Mouse (Mus musculus) stomach, embryonic 15.5 days (tissue): ENCODE measurements around the gene Stac2. TPM values are rescaled to one million over a fixed set of nuclear protein-coding genes. Genes with fewer than 3 reads are reported as not detected.

Experiments used
- ATAC-seq: fragments of 200-750 bp; cut with Nextera tagmentation; 2 replicates; pipeline ENCODE4 v1.8.0; 2017; ENCODE audit warnings: low read depth, moderate number of reproducible peaks, moderate TSS enrichment; ENCODE audit not compliant: insufficient read depth, low FRiP score
- H3K27ac ChIP-seq: fragments of 300-500 bp; sonication (generic); 2 replicates; pipeline ENCODE4 v1.5.1; 2015; ENCODE audit warnings: mild to moderate bottlenecking, inconsistent platforms
- H3K27me3 ChIP-seq: fragments of 300-500 bp; sonication (generic); replicated peaks from 2 replicates; pipeline ENCODE4 v1.6.1; 2015; ENCODE audit warnings: inconsistent platforms
- H3K36me3 ChIP-seq: fragments of 300-500 bp; sonication (generic); 2 replicates; pipeline ENCODE4 v1.6.1; 2015; ENCODE audit warnings: inconsistent platforms
- H3K4me1 ChIP-seq: fragments of 300-500 bp; sonication (generic); 2 replicates; pipeline ENCODE4 v1.6.1; 2015; ENCODE audit warnings: inconsistent platforms
- H3K4me2 ChIP-seq: fragments of 300-500 bp; sonication (generic); 2 replicates; pipeline ENCODE4 v1.6.1; 2015; ENCODE audit warnings: mild to moderate bottlenecking, inconsistent platforms
- H3K4me3 ChIP-seq: fragments of 300-500 bp; sonication (generic); replicated peaks from 2 replicates; pipeline ENCODE4 v1.5.1; 2015; ENCODE audit warnings: inconsistent platforms
- H3K9ac ChIP-seq: fragments of 300-500 bp; sonication (generic); 2 replicates; pipeline ENCODE4 v1.6.1; 2015; ENCODE audit warnings: inconsistent platforms
- H3K9me3 ChIP-seq: fragments of 300-500 bp; sonication (generic); 2 replicates; pipeline ENCODE4 v1.6.1; 2016; ENCODE audit warnings: inconsistent platforms
- WGBS: fragments of 180-500 bp; shearing (Covaris S2); methylation state at CpG from one replicate; pipeline ENCODE4 v1.1.7; 2015; 5-methylcytosine and 5-hydroxymethylcytosine counted together
- polyA plus RNA-seq: library from polyadenylated mRNA; unstranded; fragments of >200 nt; fragmentation: Nextera tagmentation; extraction: Ambion mirVana; gene quantifications from 2 replicates; pipeline ENCODE4 v1.2.1, GENCODE M21; 2015

Gene Stac2
- polyA plus RNA-seq, 1 experiment from 2014 or later = 0.41 TPM

DNA sequence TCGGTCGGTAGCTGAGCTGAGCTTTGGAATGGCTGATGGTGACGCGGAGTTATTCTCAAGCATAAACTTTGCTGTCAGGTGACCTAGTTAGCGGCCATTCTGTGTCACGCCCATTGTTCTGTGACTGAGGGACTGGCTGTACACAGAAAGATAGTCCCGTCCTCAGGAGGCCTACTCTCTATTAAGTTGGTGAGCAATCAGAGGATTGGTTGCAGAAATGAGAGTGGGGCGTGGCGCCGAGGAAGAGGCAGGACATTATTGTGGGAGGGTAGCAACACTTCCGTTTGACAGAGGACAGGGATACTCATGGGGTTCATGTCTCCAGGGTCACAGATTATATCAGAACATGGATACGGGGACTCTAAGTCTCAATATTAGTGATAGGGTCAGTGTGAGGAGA, 12.9 kb upstream of the Stac2 start:
- 90% methylated on average over 12 of the region's 12 CpGs for WGBS
- ATAC-seq = no peak

DNA sequence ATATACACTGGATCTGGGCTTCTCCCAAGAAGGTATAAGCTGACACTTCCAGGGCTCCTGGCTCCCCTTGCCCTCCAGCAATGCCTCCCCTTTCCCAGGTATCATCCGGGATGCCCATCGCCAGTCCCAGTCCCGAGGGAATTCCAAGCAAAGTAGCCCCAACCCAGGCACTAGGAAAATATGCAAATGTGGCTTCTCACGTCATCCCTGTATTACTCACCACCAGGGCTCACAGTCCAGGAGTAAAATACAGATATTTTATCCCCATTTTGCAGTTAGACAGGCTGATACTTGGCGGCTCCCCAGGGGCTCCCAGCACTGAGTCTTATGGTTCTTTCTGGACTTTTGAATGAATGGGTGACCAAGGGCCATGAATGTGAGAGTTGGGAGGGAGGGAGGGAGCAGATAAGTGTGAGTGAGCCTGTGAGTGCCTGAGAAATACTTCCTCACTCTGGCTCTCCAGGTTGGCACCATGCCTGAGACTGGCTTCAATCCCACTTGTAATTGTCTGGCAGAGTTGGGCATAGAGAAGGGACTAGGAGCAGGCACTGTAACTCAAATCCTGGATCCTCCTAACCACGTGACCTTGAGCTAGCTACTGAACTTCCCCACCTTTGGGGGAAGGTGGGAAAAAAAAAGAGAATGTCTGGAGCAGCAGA, 8.8 kb upstream of the Stac2 start:
- WGBS = 52% methylated on average over 6 of the region's 6 CpGs
- H3K9ac ChIP-seq = no peak overlapping the region

More for the DNA sequence above, 12.9 kb upstream of the Stac2 start:
- Histone ChIP-seq H3K9ac (no peak overlapping the region), H3K27ac (no peak overlapping the region), H3K4me3 (no peak overlapping the region), H3K4me1 (no peaks in the 10 kb centered on the region), H3K4me2 (no peak overlapping the region), H3K9me3 (no peaks in the 10 kb centered on the region), H3K27me3 (no peaks in the 10 kb centered on the region), H3K36me3 (no peaks in the 10 kb centered on the region)

DNA sequence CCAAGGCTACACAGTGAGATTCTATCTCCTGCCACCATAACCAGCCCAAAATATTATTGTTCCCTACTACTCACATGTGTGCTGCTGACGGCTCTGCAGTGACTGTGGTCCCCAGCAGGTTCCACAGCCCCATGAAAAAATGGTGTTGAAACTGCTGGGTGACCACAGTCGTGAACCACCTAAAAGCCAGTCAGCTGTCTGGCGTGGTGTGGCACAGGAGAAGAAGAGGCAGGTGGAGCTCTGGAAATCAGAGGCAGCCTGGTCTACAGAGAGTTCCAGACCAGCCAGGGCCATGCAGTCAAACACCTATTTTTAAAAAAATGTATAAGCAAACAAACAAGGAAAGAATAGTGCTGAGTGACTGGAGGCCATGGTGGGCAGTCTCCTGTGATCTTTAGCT, 8.2 kb upstream of the Stac2 start:
- Histone ChIP-seq H3K4me2 (no peak overlapping the region), H3K9ac (no peak overlapping the region), H3K27ac (no peak overlapping the region), H3K27me3 (no peaks in the 10 kb centered on the region), H3K4me1 (0 out of 2 replicates have a peak, but pooled peaks cover 6% of the 10 kb centered on the region), H3K36me3 (no peaks in the 10 kb centered on the region), H3K4me3 (no peak overlapping the region), H3K9me3 (no peaks in the 10 kb centered on the region)
- 71% methylated on average over 3 of the region's 3 CpGs for WGBS
- ATAC-seq = no peak

More for the DNA sequence above, 8.8 kb upstream of the Stac2 start:
- no peak for ATAC-seq
- 0 out of 2 replicates have a peak, but pooled peaks cover 6% of the 10 kb centered on the region for H3K4me1 ChIP-seq
- no peak overlapping the region for H3K27ac ChIP-seq
- H3K4me3 ChIP-seq = no peak overlapping the region
- H3K27me3 ChIP-seq = no peaks in the 10 kb centered on the region
- H3K36me3 ChIP-seq = no peaks in the 10 kb centered on the region
- H3K4me2 ChIP-seq = no peak overlapping the region
- H3K9me3 ChIP-seq = no peaks in the 10 kb centered on the region

DNA sequence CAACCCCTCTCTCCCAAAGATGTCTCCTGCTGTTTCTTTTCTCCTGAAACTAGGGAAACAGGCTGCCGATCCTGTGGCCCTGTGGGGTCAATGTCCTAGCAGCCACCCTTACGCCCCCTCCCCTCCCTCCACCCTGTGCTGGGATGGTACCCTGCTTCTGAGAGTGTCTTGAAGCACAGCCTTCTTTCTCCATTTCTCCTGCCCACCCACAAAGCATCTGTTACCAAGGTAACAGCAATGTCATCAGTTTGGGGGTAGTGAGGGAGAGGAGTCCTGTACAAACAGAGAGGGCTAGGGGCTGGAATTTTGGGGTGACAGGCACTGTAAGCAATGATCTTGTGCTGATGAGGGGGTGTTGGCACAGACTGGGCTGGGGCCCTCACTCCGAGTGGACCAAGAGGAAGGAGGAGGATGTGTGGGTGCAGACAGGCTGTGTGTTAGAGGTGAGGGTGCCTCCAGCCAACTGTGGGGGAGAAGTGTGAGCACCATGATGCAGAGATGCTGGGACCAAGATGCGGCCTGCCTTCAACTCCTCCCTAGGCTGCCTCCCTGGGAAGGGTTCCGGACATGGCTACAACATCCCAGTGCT, 6.9 kb upstream of the Stac2 start:
- 70% methylated on average over 5 of the region's 5 CpGs for WGBS
- ATAC-seq = no peak
- Histone ChIP-seq H3K27ac (no peak overlapping the region), H3K4me1 (0 out of 2 replicates have a peak, but pooled peaks cover 6% of the 10 kb centered on the region), H3K4me3 (no peak overlapping the region), H3K4me2 (no peak overlapping the region), H3K9ac (no peak overlapping the region), H3K36me3 (no peaks in the 10 kb centered on the region), H3K27me3 (peaks cover 6% of the 10 kb centered on the region; the same call in 1 of the 2 replicates), H3K9me3 (no peaks in the 10 kb centered on the region)

DNA sequence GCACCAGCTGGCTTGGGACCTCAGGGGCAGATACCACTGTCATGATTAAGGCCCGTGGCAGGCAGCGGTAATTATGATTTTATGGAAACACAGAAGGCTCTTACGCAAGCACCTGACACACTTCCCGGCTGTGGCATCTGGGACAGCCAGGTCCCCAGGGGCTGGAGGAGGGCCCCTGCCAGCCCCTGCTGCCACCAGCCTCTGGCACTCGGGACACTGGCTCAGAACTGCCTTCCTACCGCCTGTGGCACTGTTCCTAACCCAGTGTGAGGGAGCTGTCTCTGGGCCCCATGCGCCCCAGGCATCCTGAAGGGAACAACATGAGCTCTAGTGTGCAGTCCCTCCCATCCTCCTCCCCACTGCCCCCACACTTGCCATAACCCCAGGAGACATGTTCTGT, 6.4 kb upstream of the Stac2 start:
- no peak for ATAC-seq
- Histone ChIP-seq H3K36me3 (no peaks in the 10 kb centered on the region), H3K27me3 (peaks cover 9% of the 10 kb centered on the region; the same call in 1 of the 2 replicates), H3K4me3 (no peak overlapping the region), H3K9ac (no peak overlapping the region), H3K27ac (no peak overlapping the region), H3K4me2 (no peak overlapping the region), H3K9me3 (no peaks in the 10 kb centered on the region), H3K4me1 (0 out of 2 replicates have a peak, but pooled peaks cover 6% of the 10 kb centered on the region)
- WGBS = 61% methylated on average over 7 of the region's 7 CpGs

DNA sequence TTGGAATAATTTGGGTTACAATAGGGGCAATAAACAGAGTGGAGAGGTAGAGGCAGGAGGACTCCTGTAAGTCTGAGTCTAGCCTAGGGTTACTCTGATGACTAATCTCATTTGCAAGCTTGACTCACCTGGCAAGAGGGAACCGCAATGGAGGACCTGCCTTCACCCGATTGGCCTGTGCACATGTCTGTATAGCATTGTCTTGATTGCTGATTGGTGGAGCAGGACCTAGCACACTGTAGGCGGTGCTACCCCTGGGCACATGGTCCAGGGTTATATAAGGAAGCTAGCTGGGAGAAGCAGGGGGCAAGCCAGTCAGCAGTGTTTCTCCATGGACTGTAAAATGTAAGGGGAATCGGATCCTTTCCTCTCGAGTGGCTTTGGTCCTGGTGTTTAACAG, 4.7 kb upstream of the Stac2 start:
- Histone ChIP-seq H3K36me3 (no peaks in the 10 kb centered on the region), H3K27me3 (peaks cover 19% of the 10 kb centered on the region), H3K27ac (no peak overlapping the region), H3K9ac (no peak overlapping the region), H3K4me1 (peaks cover 15% of the 10 kb centered on the region; the same call in 1 of the 2 replicates), H3K9me3 (no peaks in the 10 kb centered on the region), H3K4me3 (no peak overlapping the region), H3K4me2 (no peak overlapping the region)
- 83% methylated on average over 5 of the region's 5 CpGs for WGBS
- no peak for ATAC-seq

DNA sequence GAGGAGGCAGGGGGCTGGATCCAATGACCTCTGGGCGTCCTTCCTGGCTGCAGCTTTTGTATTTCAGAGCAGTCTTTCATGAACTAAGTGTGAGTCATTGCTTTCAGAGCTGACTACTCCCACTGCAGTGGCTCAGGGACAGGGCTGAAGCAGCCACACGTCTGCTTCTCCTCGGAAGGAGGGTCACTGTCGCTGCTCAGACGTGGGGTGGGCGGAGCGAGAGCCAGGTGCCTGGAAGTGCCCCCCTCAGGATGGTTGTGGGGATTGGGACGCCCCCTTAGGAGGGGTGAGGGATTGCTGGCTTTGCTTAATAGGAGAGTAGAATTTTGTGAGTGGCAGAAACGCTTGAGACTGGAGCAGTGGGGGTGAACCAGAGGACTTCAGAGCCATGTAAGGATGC, 4.2 kb upstream of the Stac2 start:
- peaks cover 24% of the 10 kb centered on the region for H3K27me3 ChIP-seq
- H3K36me3 ChIP-seq = no peaks in the 10 kb centered on the region
- peak overlapping the region; percentile 30; the same call in 1 of the 2 replicates for H3K4me2 ChIP-seq
- peaks cover 20% of the 10 kb centered on the region for H3K4me1 ChIP-seq
- 0 out of 2 replicates have a peak, but pooled peaks have one; percentile 16 for ATAC-seq
- peak overlapping the region; percentile 7; the same call in 1 of the 2 replicates for H3K27ac ChIP-seq
- no peaks in the 10 kb centered on the region for H3K9me3 ChIP-seq
- 25% methylated on average over 9 of the region's 9 CpGs for WGBS
- H3K9ac ChIP-seq = no peak overlapping the region
- no peak overlapping the region for H3K4me3 ChIP-seq

DNA sequence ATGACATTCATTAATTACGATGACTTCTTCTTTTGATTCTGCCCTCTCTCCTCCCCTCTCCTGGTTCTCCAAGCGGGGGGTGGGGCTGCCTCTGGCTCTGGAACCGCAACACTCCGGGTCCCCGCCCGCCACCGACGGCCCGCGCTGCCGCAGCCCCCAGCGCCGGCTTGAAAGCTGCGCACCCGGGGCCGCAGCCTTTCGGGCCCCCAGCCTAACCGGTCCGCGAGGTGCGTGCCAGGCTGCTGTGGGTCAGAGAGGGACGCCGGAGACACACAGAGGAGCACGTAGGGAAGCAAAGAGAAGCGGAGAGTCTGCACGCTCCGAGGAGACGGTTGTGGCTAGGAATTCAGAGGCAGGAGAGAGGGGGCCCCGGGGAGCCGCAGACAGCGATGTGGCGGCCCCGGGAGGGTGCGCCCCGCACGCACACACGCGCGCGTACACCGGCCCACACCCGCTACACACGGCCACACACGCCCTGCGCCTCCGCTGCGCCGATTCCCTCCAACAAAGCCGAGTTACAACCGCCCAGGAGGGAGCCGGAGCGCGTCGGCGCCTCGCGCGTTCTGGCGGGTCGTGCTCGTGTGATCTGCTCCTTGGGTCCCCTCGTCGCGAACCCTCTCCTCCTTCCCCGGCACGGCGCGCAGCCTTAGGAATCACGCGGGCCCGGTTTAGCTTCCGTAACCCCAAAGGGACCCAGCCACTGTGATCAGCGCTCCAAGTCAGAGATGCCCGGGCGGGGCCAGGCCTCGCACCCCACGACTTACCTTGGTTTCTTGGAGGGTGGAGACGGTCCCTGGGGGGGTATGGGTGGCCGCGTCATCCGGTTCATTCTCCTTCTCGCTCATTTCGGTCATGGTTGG, 903 bp downstream of the Stac2 start:
- Histone ChIP-seq H3K4me2 (peak overlapping the region; percentile 77), H3K4me3 (peak overlapping the region; percentile 42), H3K4me1 (peaks cover 23% of the 10 kb centered on the region), H3K36me3 (no peaks in the 10 kb centered on the region), H3K27ac (no peak overlapping the region), H3K27me3 (peaks cover 55% of the 10 kb centered on the region), H3K9me3 (no peaks in the 10 kb centered on the region), H3K9ac (no peak overlapping the region; the same call in 1 of the 2 replicates)
- ATAC-seq = 0 out of 2 replicates have a peak, but pooled peaks have one; percentile 11
- whole genome bisulfite sequencing = 3% methylated on average over 81 of the region's 83 CpGs

DNA sequence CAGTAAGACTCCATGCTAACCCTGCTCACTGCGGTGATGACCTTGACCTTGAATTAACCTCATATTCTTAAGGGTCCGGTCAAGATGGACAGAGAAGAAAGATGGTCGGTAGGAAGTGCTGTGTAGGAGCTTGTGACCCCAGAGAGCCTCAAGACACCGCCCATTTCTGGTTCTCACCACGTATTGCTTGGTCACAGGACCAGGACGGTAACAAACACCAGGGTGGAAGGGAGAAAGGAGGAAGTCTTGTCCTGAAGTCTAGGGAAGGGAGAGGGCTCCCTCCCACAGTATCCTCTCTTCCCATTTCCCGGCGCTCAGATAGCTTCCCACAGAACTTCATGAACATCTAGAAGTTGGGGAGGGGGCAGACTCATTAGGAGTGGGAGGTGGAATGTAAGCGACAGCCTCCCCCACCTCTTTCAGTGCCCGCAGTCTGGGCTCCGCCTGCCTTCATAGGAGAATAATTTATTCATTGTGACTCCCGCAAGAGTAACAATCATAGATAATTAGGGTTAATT, 1.6 kb downstream of the Stac2 start:
- no peak for ATAC-seq

DNA sequence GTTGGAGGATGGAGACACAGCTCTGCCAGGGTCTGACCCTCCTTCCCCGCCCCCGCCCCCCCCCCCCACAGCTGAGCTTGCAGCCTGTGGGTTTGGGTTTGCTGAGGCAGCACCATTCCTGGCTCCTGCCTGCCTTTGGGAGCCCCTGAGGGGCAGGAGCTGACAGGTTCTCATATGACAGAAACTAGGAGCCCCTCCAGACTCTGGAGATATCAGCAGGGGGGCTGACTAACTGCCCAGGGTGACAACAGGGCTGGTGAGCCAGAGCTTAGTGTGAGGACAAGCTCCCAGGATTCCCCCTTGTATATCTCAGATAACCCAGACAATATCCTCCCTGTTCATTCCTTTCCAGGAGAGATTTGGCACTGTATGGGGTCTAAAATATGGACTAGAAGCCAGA, 2.3 kb downstream of the Stac2 start:
- H3K27me3 ChIP-seq = peaks cover 55% of the 10 kb centered on the region
- H3K9me3 ChIP-seq = no peaks in the 10 kb centered on the region
- peaks cover 20% of the 10 kb centered on the region for H3K4me1 ChIP-seq
- no peaks in the 10 kb centered on the region for H3K36me3 ChIP-seq
- no peak overlapping the region for H3K9ac ChIP-seq
- ATAC-seq = no peak
- H3K4me2 ChIP-seq = no peak overlapping the region
- 20% methylated on average over 2 of the region's 2 CpGs for WGBS
- no peak overlapping the region for H3K4me3 ChIP-seq
- H3K27ac ChIP-seq = no peak overlapping the region

More for the DNA sequence above, 1.6 kb downstream of the Stac2 start:
- Histone ChIP-seq H3K9ac (no peak overlapping the region), H3K27ac (no peak overlapping the region), H3K36me3 (no peaks in the 10 kb centered on the region), H3K4me3 (peak overlapping the region; percentile 42), H3K27me3 (peaks cover 55% of the 10 kb centered on the region), H3K9me3 (no peaks in the 10 kb centered on the region), H3K4me1 (peaks cover 20% of the 10 kb centered on the region), H3K4me2 (peak overlapping the region; percentile 77)
- 7% methylated on average over 12 of the region's 12 CpGs for WGBS

DNA sequence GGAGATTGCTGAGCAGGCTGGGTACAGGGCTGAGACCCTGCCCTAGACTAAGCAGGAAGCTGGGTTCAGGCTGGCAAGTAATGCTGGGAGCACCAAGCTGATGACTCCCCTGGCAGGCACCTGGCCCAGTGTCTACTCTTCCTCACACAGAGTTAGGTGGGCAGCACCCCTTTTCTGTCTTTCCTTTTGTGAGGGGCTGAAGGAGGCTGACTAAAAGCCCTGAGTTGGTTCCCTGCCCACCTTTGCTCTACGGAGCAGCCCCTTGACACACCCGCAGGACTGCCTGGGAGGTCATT, 2.8 kb downstream of the Stac2 start:
- WGBS = 31% methylated on average over 2 of the region's 2 CpGs

More for the DNA sequence above, 2.8 kb downstream of the Stac2 start:
- Histone ChIP-seq H3K4me1 (peaks cover 20% of the 10 kb centered on the region), H3K4me3 (no peak overlapping the region), H3K27me3 (peaks cover 52% of the 10 kb centered on the region), H3K4me2 (no peak overlapping the region), H3K9me3 (no peaks in the 10 kb centered on the region), H3K36me3 (no peaks in the 10 kb centered on the region), H3K27ac (no peak overlapping the region), H3K9ac (no peak overlapping the region)
- ATAC-seq = no peak
